Mouse (Mus musculus) heart, embryonic 13.5 days (tissue): ENCODE results near the gene Pank4. TPM values are rescaled to one million over a fixed set of nuclear protein-coding genes. Genes with fewer than 3 reads are reported as not detected.

Experiments
- ATAC-seq: fragments of 200-750 bp; cut with Nextera tagmentation; 2 replicates; pipeline ENCODE4 v1.8.0; 2017; ENCODE audit warnings: moderate TSS enrichment; ENCODE audit not compliant: insufficient number of reproducible peaks, low FRiP score, low TSS enrichment; ENCODE audit errors: extremely low read depth
- H3K27ac ChIP-seq: fragments of 300-500 bp; sonication (generic); replicated peaks from 2 replicates; pipeline ENCODE4 v1.5.1; 2015; ENCODE audit warnings: moderate library complexity, mild to moderate bottlenecking, inconsistent platforms
- H3K27me3 ChIP-seq: fragments of 300-500 bp; sonication (generic); replicated peaks from 2 replicates; pipeline ENCODE4 v1.6.1; 2015; ENCODE audit warnings: mild to moderate bottlenecking, inconsistent platforms
- H3K36me3 ChIP-seq: fragments of 300-500 bp; sonication (generic); 2 replicates; pipeline ENCODE4 v1.6.1; 2015; ENCODE audit warnings: mild to moderate bottlenecking, inconsistent platforms
- H3K4me1 ChIP-seq: fragments of 300-500 bp; sonication (generic); 2 replicates; pipeline ENCODE4 v1.6.1; 2015; ENCODE audit warnings: inconsistent platforms
- H3K4me2 ChIP-seq: fragments of 300-500 bp; sonication (generic); 2 replicates; pipeline ENCODE4 v1.6.1; 2015; ENCODE audit warnings: inconsistent platforms, mild to moderate bottlenecking, moderate library complexity
- H3K4me3 ChIP-seq: fragments of 300-500 bp; sonication (generic); 2 replicates; pipeline ENCODE4 v1.5.1; 2015; ENCODE audit warnings: moderate library complexity, mild to moderate bottlenecking, inconsistent platforms
- H3K9ac ChIP-seq: fragments of 300-500 bp; sonication (generic); 2 replicates; pipeline ENCODE4 v1.6.1; 2015; ENCODE audit warnings: inconsistent platforms, mild to moderate bottlenecking, moderate library complexity
- H3K9me3 ChIP-seq: fragments of 300-500 bp; sonication (generic); 2 replicates; pipeline ENCODE4 v1.6.1; 2016; ENCODE audit warnings: inconsistent platforms
- WGBS: fragments of 180-500 bp; shearing (Covaris S2); methylation state at CpG from one replicate; pipeline ENCODE4 v1.1.7; 2015; ENCODE audit warnings: mixed read lengths; 5-methylcytosine and 5-hydroxymethylcytosine counted together
- polyA plus RNA-seq: library from polyadenylated mRNA; unstranded; fragments of >200 nt; fragmentation: Nextera tagmentation; extraction: Ambion mirVana; gene quantifications from 2 replicates; pipeline ENCODE4 v1.2.1, GENCODE M21; 2015

The Pank4 gene
- polyA plus RNA-seq, 1 experiment from 2014 or later = 40.6 TPM

DNA sequence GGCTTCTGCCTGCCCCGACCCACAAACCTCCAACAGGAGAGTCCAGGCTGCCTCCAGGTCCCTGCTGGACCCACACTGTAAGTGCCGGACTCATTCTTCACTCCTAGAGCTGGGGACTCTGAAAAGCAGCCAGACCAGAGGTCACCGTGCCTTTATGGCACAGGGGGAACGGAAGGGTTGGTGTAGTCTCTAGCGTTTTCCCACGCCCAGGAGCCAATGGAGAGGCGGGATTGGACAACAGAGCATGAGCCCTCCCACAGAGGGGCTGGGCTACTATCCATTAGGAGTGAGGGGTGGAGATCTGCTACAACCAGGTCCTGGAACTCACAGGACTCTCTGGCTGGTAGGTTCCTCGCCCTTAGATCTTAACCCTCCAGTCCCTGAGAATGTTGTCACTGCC, 17.6 kb upstream of the Pank4 start:
- 3% methylated on average over 8 of the region's 8 CpGs for WGBS
- ATAC-seq = peak; percentile 72; the same call in 1 of the 2 replicates

DNA sequence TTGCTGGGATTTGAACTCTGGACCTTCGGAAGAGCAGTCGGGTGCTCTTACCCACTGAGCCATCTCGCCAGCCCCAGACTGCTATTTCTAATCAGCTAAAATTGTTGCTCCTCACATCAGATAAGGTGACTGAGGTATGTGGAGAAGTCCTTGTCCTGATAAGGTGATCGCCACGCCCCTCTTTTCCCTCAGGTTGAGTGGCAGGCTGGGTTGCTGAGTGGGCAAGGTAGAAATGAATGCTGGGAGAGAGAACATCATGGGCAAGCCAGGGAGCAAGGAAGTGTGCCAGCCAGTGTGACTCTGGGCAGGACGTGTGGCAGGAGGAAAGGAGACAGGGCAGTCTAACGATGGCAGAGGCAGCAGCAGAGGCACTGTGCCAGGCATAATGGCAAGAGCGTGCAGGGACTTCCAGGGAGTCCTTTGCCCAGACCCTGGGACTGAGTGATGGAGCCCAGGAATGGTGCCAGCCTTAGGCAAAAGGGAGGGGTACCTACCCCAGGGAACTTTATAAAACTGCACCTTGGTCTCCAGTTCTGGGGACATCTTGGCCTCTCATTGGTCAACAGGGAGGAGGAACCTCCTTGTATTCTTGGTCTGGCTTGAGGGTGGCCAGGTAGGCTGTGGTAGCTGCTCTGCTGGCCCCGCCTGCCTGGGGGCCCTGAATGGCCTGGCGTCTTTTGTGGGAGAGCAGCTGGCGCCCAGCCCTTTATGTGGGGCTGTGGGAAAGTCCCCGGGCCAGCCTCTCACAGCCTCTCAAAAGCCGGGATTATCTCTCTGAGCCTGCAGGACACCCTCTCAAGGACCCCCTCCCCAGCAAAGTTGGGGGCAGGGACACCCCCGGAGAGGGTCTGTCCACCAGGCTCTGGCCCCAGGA, 15.6 kb upstream of the Pank4 start:
- Histone ChIP-seq H3K27me3 (peaks cover 65% of the 10 kb centered on the region), H3K4me1 (peaks cover 18% of the 10 kb centered on the region), H3K27ac (no peak overlapping the region), H3K9me3 (no peaks in the 10 kb centered on the region), H3K4me2 (no peak overlapping the region), H3K36me3 (no peaks in the 10 kb centered on the region), H3K9ac (0 out of 2 replicates have a peak overlapping the region, but pooled peaks have one; percentile 5), H3K4me3 (no peak overlapping the region)
- WGBS = 45% methylated on average over 14 of the region's 14 CpGs
- ATAC-seq = no peak

More for the DNA sequence above, 17.6 kb upstream of the Pank4 start:
- H3K27ac ChIP-seq = no peak overlapping the region
- H3K4me2 ChIP-seq = peak overlapping the region; percentile 67
- peak overlapping the region; percentile 74 for H3K9ac ChIP-seq
- peak overlapping the region; percentile 33 for H3K4me3 ChIP-seq
- no peaks in the 10 kb centered on the region for H3K36me3 ChIP-seq
- H3K9me3 ChIP-seq = no peaks in the 10 kb centered on the region
- peaks cover 46% of the 10 kb centered on the region for H3K27me3 ChIP-seq
- peaks cover 15% of the 10 kb centered on the region for H3K4me1 ChIP-seq

DNA sequence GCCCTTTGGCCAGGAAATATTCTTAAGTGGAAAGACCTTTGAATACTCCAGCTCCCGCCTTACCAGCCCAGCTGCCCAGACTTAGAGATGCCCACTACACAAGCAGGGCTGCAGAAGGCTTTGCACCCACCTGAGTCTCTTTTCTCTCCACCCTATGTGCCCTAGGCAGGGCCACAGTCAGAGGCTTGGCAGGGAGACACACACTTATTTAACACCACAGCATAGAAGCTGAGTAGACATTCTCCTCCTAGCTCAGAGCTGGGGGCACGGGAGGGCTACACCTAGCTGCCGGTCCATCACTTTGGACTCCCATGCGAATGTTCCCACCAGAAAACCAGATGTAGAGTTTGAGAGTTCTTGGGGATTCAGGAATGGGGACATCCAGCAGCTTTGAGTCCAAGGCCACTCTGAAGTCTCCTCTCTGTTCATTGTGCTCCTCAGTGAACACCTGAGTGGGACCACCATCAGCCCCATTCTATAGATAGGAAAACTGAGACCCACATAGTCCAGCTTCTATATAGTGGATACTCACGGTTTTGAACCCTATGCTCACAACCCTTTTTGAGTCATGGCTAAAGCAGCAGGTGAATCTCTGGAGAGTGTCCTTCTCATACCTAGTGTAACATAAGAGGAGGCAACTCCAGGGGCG, 14.9 kb upstream of the Pank4 start:
- Histone ChIP-seq H3K4me3 (no peak overlapping the region), H3K9ac (no peak overlapping the region), H3K36me3 (no peaks in the 10 kb centered on the region), H3K4me1 (peaks cover 14% of the 10 kb centered on the region), H3K27me3 (peaks cover 73% of the 10 kb centered on the region), H3K4me2 (no peak overlapping the region), H3K27ac (no peak overlapping the region), H3K9me3 (no peaks in the 10 kb centered on the region)
- no peak for ATAC-seq
- 67% methylated on average over 6 of the region's 6 CpGs for WGBS

DNA sequence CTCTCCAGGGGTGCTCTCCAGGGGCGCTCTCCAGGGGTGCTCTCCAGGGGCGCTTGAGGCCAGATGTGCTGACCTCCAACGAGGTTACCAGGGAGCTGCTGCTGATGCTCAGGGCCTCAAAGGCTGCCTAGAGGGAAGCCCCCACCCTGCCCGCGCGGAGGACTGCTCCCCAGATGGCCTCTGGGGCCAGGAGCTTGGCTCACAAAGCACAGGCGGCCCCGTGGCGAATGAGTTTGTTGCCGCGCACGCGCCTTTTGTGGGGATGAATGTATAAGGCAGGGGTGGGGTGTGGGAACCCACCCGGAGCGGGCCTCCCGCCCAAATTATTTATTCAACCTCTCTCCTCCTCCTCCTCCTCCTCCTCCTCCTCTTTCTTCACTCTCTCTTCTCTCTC, 14.3 kb upstream of the Pank4 start:
- Histone ChIP-seq H3K4me1 (peaks cover 13% of the 10 kb centered on the region), H3K4me3 (no peak overlapping the region), H3K27me3 (peaks cover 78% of the 10 kb centered on the region), H3K27ac (no peak overlapping the region), H3K9me3 (no peaks in the 10 kb centered on the region), H3K4me2 (no peak overlapping the region), H3K9ac (no peak overlapping the region), H3K36me3 (no peaks in the 10 kb centered on the region)
- WGBS = 9% methylated on average over 16 of the region's 16 CpGs
- ATAC-seq = no peak

DNA sequence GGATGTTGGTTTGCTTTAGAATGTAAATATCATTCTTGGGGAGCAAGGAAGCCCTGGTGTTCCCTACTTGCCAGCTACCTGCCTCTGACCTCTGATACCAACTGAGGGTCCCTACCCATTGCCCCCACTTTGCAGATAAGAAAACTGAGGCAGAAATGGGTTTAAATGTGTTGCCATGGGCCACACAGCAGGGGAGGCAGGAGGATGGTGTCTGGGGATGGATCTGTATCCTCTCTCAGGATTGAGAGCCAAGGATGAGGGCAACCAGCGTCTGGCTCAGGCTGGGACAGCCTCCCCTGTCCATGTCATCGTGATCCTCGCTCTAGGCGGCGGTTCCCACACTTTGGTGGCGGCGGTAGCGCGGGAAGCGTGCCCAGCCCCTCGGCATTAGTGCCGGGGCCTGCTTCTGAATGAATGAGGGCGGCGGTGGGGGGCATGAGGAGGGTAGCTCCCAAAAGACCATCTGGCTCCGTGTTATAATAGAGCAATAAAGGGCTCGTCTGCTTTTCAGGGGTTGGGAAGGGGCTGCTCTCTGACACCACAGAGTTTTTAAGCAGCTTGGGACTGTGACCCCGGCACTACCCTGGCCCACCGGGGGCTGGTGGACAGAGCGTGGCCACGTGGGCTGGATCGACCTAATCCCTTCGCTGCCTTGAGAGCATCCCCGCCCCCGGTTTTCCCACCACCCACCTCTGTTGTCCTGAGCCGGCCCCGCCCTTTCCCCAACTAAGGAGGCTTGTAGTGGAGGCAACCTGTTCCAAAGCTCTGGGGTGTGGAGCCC, 11.3 kb upstream of the Pank4 start:
- WGBS = 4% methylated on average over 26 of the region's 26 CpGs
- no peaks in the 10 kb centered on the region for H3K9me3 ChIP-seq
- no peak overlapping the region for H3K27ac ChIP-seq
- H3K4me1 ChIP-seq = peaks cover 5% of the 10 kb centered on the region; the same call in 1 of the 2 replicates
- H3K4me3 ChIP-seq = no peak overlapping the region
- no peak overlapping the region for H3K4me2 ChIP-seq
- H3K9ac ChIP-seq = no peak overlapping the region
- H3K27me3 ChIP-seq = peaks cover 98% of the 10 kb centered on the region
- ATAC-seq = no peak
- H3K36me3 ChIP-seq = no peaks in the 10 kb centered on the region

DNA sequence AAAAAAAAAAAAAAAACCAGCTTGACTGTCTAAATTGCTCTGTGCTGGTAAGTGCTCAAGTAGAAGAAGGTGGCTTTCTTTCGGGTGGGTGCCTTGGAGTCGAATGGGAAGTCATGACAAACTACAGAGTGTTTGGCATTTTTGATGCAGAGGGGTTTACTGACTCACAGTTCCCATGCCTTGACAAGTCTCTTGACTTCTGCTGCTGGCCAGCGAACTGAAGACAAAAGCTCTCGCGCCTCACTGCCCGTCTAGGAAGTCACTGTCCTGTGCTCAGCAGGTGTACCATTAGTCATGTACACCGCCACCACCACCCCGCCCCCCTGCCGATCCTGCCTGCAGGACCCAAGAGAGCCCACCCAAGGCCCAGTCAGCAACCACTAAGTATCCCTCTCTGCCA, 7.3 kb upstream of the Pank4 start:
- Histone ChIP-seq H3K9ac (no peak overlapping the region), H3K4me2 (no peak overlapping the region), H3K36me3 (no peaks in the 10 kb centered on the region), H3K4me3 (no peak overlapping the region), H3K27ac (no peak overlapping the region), H3K9me3 (no peaks in the 10 kb centered on the region), H3K4me1 (peaks cover 32% of the 10 kb centered on the region), H3K27me3 (peaks cover 100% of the 10 kb centered on the region)
- 36% methylated on average over 9 of the region's 9 CpGs for WGBS
- ATAC-seq = no peak

DNA sequence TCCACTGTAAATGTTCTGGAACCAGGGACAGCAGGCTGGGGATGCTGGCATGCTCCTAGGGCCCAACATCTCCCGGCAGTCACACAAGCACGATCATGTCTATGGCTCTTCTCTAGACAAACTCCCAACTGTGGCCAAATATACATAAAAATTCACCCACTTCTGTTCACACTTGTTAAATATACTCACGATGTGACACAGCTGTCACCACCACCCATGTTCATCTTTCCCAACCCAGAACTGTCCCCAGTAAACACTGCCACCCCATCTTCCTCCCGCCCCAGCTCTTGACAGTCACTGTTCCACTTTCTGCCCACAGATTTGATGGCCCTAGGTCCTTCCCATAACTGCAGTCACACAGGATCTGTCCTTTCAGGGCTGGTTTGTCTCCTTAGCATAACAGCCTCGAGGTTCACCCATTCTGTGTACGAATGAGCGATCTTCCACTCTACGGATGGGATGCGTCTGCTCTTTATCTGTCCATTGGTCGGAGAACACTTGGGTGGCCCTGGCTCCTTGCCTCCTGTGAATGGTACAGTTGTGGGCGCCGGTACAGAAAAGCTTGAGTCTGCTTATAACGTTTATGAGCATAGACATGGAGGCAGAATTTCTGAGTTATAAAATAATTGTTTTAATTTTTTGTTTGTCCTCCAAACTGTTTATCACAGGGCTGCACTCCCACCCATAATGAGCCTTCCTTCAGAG, 6.5 kb upstream of the Pank4 start:
- Histone ChIP-seq H3K4me1 (peaks cover 35% of the 10 kb centered on the region), H3K4me2 (0 out of 2 replicates have a peak overlapping the region, but pooled peaks have one; percentile 57), H3K4me3 (no peak overlapping the region), H3K9ac (0 out of 2 replicates have a peak overlapping the region, but pooled peaks have one; percentile 17), H3K27me3 (peaks cover 100% of the 10 kb centered on the region), H3K9me3 (no peaks in the 10 kb centered on the region), H3K36me3 (no peaks in the 10 kb centered on the region), H3K27ac (no peak overlapping the region)
- 44% methylated on average over 13 of the region's 13 CpGs for WGBS
- ATAC-seq = no peak

DNA sequence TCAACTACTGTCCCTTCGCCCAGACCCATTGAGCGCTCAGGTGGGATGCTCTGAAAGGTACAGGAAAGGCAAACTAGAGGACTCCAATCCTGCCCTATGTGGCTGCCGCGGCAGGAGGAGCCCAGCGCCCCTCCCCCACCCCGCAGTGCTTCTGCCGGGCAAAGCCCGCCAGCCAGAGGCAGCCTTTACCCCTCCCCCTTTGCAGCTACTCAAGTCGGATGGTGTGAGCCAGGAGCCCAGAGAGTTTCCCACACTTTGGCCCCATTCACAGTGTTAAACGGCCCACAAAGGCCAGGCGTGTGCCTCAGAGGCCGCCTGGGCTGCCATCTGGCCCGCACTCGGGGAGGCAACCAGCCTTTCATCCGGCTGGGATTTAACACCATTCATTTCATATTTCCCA, 5.8 kb upstream of the Pank4 start:
- Histone ChIP-seq H3K9me3 (no peaks in the 10 kb centered on the region), H3K9ac (peak overlapping the region; percentile 17; the same call in 1 of the 2 replicates)

DNA sequence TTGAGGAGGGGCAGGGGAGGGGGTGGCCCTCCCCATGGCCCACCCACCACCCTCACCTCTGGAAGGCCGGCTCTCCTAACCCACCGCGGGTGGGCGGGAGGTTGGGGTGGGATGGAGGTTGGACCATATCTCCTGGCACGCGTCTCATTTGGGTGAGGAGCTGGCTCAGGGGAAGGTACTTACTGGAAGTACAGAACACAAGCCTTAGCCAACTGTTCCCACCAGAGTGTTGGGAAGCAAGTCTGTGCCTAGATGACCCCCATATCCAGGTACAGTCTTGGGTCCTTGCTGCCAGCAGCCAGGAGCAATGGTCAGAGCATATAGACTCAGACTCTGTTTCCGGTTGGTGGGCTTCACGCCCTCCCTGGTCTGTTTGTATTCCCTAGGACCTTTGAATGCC, 5.3 kb upstream of the Pank4 start:
- peak overlapping the region; percentile 57 for H3K4me2 ChIP-seq
- no peak overlapping the region for H3K27ac ChIP-seq
- WGBS = 18% methylated on average over 8 of the region's 8 CpGs
- H3K27me3 ChIP-seq = peaks cover 99% of the 10 kb centered on the region
- peak overlapping the region; percentile 32 for H3K4me3 ChIP-seq
- ATAC-seq = no peak
- peak overlapping the region; percentile 17; the same call in 1 of the 2 replicates for H3K9ac ChIP-seq
- no peaks in the 10 kb centered on the region for H3K36me3 ChIP-seq
- peaks cover 41% of the 10 kb centered on the region for H3K4me1 ChIP-seq
- no peaks in the 10 kb centered on the region for H3K9me3 ChIP-seq

More for the DNA sequence above, 5.8 kb upstream of the Pank4 start:
- ATAC-seq = no peak
- Histone ChIP-seq H3K27me3 (peaks cover 100% of the 10 kb centered on the region), H3K4me1 (peaks cover 37% of the 10 kb centered on the region), H3K36me3 (no peaks in the 10 kb centered on the region), H3K4me2 (peak overlapping the region; percentile 57), H3K27ac (no peak overlapping the region), H3K4me3 (peak overlapping the region; percentile 32)
- WGBS = 3% methylated on average over 15 of the region's 15 CpGs

DNA sequence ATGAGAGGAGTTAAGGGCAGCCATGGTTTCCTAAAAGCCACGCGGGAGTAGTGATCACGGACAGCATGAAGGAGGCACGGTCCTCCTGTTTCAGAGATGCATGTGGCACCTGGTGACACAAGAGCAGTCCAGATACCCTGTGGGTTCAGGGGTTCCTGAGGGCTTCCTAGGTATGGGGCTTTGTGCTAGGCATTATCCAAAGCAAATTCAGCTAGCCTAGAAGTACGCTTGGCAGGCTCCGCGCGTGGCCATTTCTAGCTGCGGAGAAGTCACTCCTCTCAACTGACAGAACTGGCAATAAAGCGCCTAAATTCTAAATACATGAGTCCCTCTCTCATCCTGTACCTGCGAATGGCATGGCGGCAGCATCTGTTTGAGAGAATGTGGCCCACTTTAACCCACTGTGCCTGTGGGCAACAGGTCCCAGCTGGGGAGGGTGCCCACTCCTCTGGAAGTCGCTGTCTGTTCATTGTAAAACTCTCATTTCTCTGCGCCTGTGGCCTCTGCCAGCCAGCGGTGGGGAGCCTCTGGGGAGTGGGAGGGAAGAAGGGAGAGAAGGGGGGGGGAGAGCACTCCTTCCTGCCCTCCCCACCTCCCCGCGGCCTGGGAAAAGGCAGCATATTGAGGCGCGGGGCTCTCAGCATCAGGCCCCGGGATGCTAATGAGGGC, 3.8 kb upstream of the Pank4 start:
- Histone ChIP-seq H3K27me3 (peaks cover 84% of the 10 kb centered on the region), H3K4me1 (peaks cover 49% of the 10 kb centered on the region), H3K4me2 (peak overlapping the region; percentile 85), H3K9me3 (no peaks in the 10 kb centered on the region), H3K4me3 (peak overlapping the region; percentile 56), H3K9ac (peak overlapping the region; percentile 76), H3K36me3 (no peaks in the 10 kb centered on the region), H3K27ac (no peak overlapping the region)
- no peak for ATAC-seq
- 22% methylated on average over 20 of the region's 20 CpGs for WGBS
